Mouse (Mus musculus) heart, adult 2 months (tissue): ENCODE results near the gene Lrch4. TPM values are rescaled to one million over a fixed set of nuclear protein-coding genes. Genes with fewer than 3 reads are reported as not detected.

ENCODE experiments used
- DNase-seq, 2 experiments: peaks; one replicate each; pipeline ENCODE4 v3.0.0; 2021
- H3K27ac ChIP-seq: fragments of 200-600 bp; 2 replicates; pipeline ENCODE4 v1.8.1; 2022
- H3K27me3 ChIP-seq: fragments of 200-500 bp; 2 replicates; pipeline ENCODE4 v1.6.1; 2012; ENCODE audit warnings: mild to moderate bottlenecking, low read length, inconsistent platforms, mixed read lengths; ENCODE audit not compliant: control insufficient read depth, insufficient read depth
- H3K36me3 ChIP-seq: fragments of 200-500 bp; 2 replicates; pipeline ENCODE4 v1.6.1; 2012; ENCODE audit warnings: low read length, inconsistent platforms; ENCODE audit not compliant: control insufficient read depth, insufficient read depth
- H3K4me1 ChIP-seq: fragments of 200-500 bp; 2 replicates; pipeline ENCODE4 v1.6.1; 2011; ENCODE audit warnings: low read length; ENCODE audit not compliant: control insufficient read depth, insufficient read depth
- H3K4me3 ChIP-seq: fragments of 200-600 bp; 2 replicates; pipeline ENCODE4 v1.8.1; 2022
- H3K79me2 ChIP-seq: fragments of 200-500 bp; replicated peaks from 2 replicates; pipeline ENCODE4 v1.6.1; 2012; ENCODE audit warnings: mild to moderate bottlenecking, inconsistent platforms, low read length, moderate library complexity, mixed read lengths; ENCODE audit not compliant: control insufficient read depth, insufficient read depth
- H3K9ac ChIP-seq: fragments of 200-500 bp; 2 replicates; pipeline ENCODE4 v1.6.1; 2012; ENCODE audit warnings: low read depth, mild to moderate bottlenecking, control low read depth, inconsistent platforms, low read length, mixed read lengths
- CTCF ChIP-seq: fragments of 200-600 bp; IDR thresholded peaks from 2 replicates; pipeline ENCODE4 v1.8.1; 2022; ENCODE audit warnings: antibody characterized with exemption, mild to moderate bottlenecking, moderate library complexity
- EP300 ChIP-seq: fragments of 200-500 bp; IDR thresholded peaks from 2 replicates; pipeline ENCODE4 v1.6.1; 2011; ENCODE audit warnings: low read depth, low read length, control low read depth; ENCODE audit not compliant: insufficient read depth
- POLR2A ChIP-seq: fragments of 200-500 bp; IDR thresholded peaks from 2 replicates; pipeline ENCODE4 v1.6.1; 2011; ENCODE audit warnings: mild to moderate bottlenecking, low read depth, low read length, control low read depth; ENCODE audit not compliant: insufficient read depth
- WGBS: fragments of 180-500 bp; shearing (Covaris S2); methylation state at CpG from one replicate; pipeline ENCODE4 v1.1.7; 2018; 5-methylcytosine and 5-hydroxymethylcytosine counted together
- intact Hi-C: fragments of 180-260 bp; cut with DNase I; formaldehyde crosslinking; loops from one replicate; pipeline ENCODE4 v1.15.1; 2025
- polyA plus RNA-seq: library from polyadenylated mRNA; depleted of rRNA; stranded (reverse); fragments of >200 nt; gene quantifications from 2 replicates; pipeline ENCODE4 v1.2.3, GENCODE M21; 2012
- total RNA-seq, 2 experiments: library from RNA; stranded (reverse); gene quantifications; 2 replicates each; pipeline ENCODE4 v1.2.3; 2021

Gene Lrch4
- total and polyA plus RNA-seq, 3 experiments = 17.1 to 29.1 (median 20.0) TPM

- WGBS = 48% methylated on average over 6 of the region's 6 CpGs
- peaks cover 20% of the 10 kb centered on the region for H3K4me1 ChIP-seq
- H3K4me3 ChIP-seq = no peak overlapping the region
- TF ChIP-seq EP300 = no peak
- no peak for TF ChIP-seq CTCF
- no peak for TF ChIP-seq POLR2A
- intact Hi-C loops = no loop called here
- peaks cover 3% of the 10 kb centered on the region for H3K36me3 ChIP-seq
- H3K27ac ChIP-seq = peak overlapping the region; percentile 87
- H3K79me2 ChIP-seq = no peaks in the 10 kb centered on the region
- no peak overlapping the region for H3K9ac ChIP-seq
- H3K27me3 ChIP-seq = no peaks in the 10 kb centered on the region
- peak in 1 of 2 experiments; percentile 20 for DNase-seq
Measured at GRCm38 (mm10) chr5:137673015-137673414, 44.1 kb downstream of the Lrch4 start.

GRCm38 (mm10) chr5:137674786-137675185, 45.9 kb downstream of the Lrch4 start:
- WGBS = 91% methylated on average over 8 of the region's 8 CpGs
- no peak for DNase-seq

GRCm38 (mm10) chr5:137677859-137678258, 48.9 kb downstream of the Lrch4 start:
- intact Hi-C loops = no loop called here
- Histone ChIP-seq H3K36me3 (no peaks in the 10 kb centered on the region), H3K27ac (no peak overlapping the region), H3K9ac (no peak overlapping the region), H3K79me2 (peaks cover 2% of the 10 kb centered on the region; the same call in 1 of the 2 replicates), H3K4me3 (no peak overlapping the region), H3K4me1 (peaks cover 2% of the 10 kb centered on the region), H3K27me3 (no peaks in the 10 kb centered on the region)
- 91% methylated on average over 8 of the region's 8 CpGs for WGBS
- no peak for DNase-seq
- TF ChIP-seq POLR2A = no peak
- TF ChIP-seq CTCF = no peak
- TF ChIP-seq EP300 = no peak

More at GRCm38 (mm10) chr5:137674786-137675185, 45.9 kb downstream of the Lrch4 start:
- H3K4me1 ChIP-seq = peaks cover 20% of the 10 kb centered on the region
- H3K27me3 ChIP-seq = no peaks in the 10 kb centered on the region
- H3K27ac ChIP-seq = no peak overlapping the region
- no peak overlapping the region for H3K9ac ChIP-seq
- intact Hi-C loops = no loop called here
- peaks cover 3% of the 10 kb centered on the region for H3K36me3 ChIP-seq
- no peak overlapping the region for H3K4me3 ChIP-seq
- TF ChIP-seq EP300 = no peak
- TF ChIP-seq POLR2A = no peak
- no peak for TF ChIP-seq CTCF
- no peaks in the 10 kb centered on the region; the same call in 1 of the 2 replicates for H3K79me2 ChIP-seq

- 82% methylated on average over 3 of the region's 3 CpGs for WGBS
- Histone ChIP-seq H3K4me3 (no peak overlapping the region), H3K79me2 (peaks cover 2% of the 10 kb centered on the region; the same call in 1 of the 2 replicates), H3K36me3 (no peaks in the 10 kb centered on the region; the same call in 1 of the 2 replicates), H3K27ac (no peak overlapping the region), H3K27me3 (no peaks in the 10 kb centered on the region), H3K4me1 (peaks cover 3% of the 10 kb centered on the region), H3K9ac (no peak overlapping the region)
- intact Hi-C loops = no loop called here
- no peak for DNase-seq
- TF ChIP-seq EP300 (no peak), POLR2A (no peak), CTCF (no peak)
Measured at GRCm38 (mm10) chr5:137678736-137679135, 49.8 kb downstream of the Lrch4 start.

GRCm38 (mm10) chr5:137679726-137680125, 50.8 kb downstream of the Lrch4 start:
- intact Hi-C loops = no loop called here
- peaks cover 3% of the 10 kb centered on the region for H3K4me1 ChIP-seq

GRCm38 (mm10) chr5:137682526-137682925, 53.6 kb downstream of the Lrch4 start:
- no peak overlapping the region for H3K9ac ChIP-seq
- H3K27me3 ChIP-seq = no peaks in the 10 kb centered on the region
- 95% methylated on average over 6 of the region's 6 CpGs for WGBS
- intact Hi-C loops = no loop called here
- no peak overlapping the region for H3K4me3 ChIP-seq
- no peaks in the 10 kb centered on the region; the same call in 1 of the 2 replicates for H3K36me3 ChIP-seq
- DNase-seq = no peak
- peaks cover 2% of the 10 kb centered on the region; the same call in 1 of the 2 replicates for H3K79me2 ChIP-seq
- H3K27ac ChIP-seq = no peak overlapping the region
- H3K4me1 ChIP-seq = peaks cover 3% of the 10 kb centered on the region
- TF ChIP-seq CTCF (no peak), EP300 (no peak), POLR2A (no peak)

More at GRCm38 (mm10) chr5:137679726-137680125, 50.8 kb downstream of the Lrch4 start:
- no peak for TF ChIP-seq EP300
- no peak for TF ChIP-seq POLR2A
- no peak for TF ChIP-seq CTCF
- Histone ChIP-seq H3K36me3 (no peaks in the 10 kb centered on the region; the same call in 1 of the 2 replicates), H3K9ac (no peak overlapping the region), H3K79me2 (peaks cover 2% of the 10 kb centered on the region; the same call in 1 of the 2 replicates), H3K27ac (no peak overlapping the region), H3K27me3 (no peaks in the 10 kb centered on the region), H3K4me3 (no peak overlapping the region)
- 82% methylated on average over 4 of the region's 4 CpGs for WGBS
- DNase-seq = no peak
